ENCODE assay signal across 8 mouse cellular contexts in genomic region chr17:72603118-72603885, GRCm38 (mm10). TPM values are rescaled to one million over a fixed set of nuclear protein-coding genes. Genes with fewer than 3 reads are reported as not detected.
DNase-seq lines count a peak whose midpoint lies in the region; ATAC-seq and TF ChIP-seq lines count a peak whose summit lies in the region.

No protein-coding gene starts in this region.

- intact Hi-C loops in gastrocnemius, postnatal 14 days (cut with DNase I; ENCODE audit: low total_unique reads) = loop anchor here (1.0 kb wide), 1 partner anchor 179 kb away; no protein-coding TSS in a partner anchor

- no peaks in the 10 kb centered on the region for H3K4me1 ChIP-seq in cortical plate, adult 2 months (ENCODE audit: control insufficient read depth, insufficient read depth, low read length)
- peaks cover 15% of the 10 kb centered on the region for H3K4me1 ChIP-seq in hindbrain, embryonic 16.5 days (ENCODE audit: control insufficient read depth, insufficient read depth, low read depth, low read length)

- H3K36me3 ChIP-seq in hindbrain, embryonic 16.5 days (ENCODE audit: control insufficient read depth, insufficient read depth, low read length) = no peaks in the 10 kb centered on the region

- peak overlapping the region; percentile 59 for H3K9ac ChIP-seq in hindbrain, embryonic 16.5 days (ENCODE audit: low read depth, low read length)

- no peaks in the 10 kb centered on the region for H3K9me3 ChIP-seq in hindbrain, embryonic 16.5 days (ENCODE audit: control insufficient read depth, low read length)

- peak overlapping the region; percentile 76 for H3K4me2 ChIP-seq in hindbrain, embryonic 16.5 days (ENCODE audit: low read length)

- ATAC-seq in hindbrain, embryonic 16.5 days = peak; percentile 37

- H3K4me3 ChIP-seq in cortical plate, adult 2 months (ENCODE audit: insufficient read depth, low read length) = peak overlapping the region; percentile 25
- peak overlapping the region; percentile 68 for H3K4me3 ChIP-seq in hindbrain, embryonic 16.5 days (ENCODE audit: low read length)

- H3K27me3 ChIP-seq in hindbrain, embryonic 16.5 days (replicated peaks; ENCODE audit: control insufficient read depth, insufficient read depth, low read length) = no peaks in the 10 kb centered on the region

- TF ChIP-seq POLR2A in cortical plate, adult 2 months (IDR thresholded peaks at IDR 0.05; ENCODE audit: extremely low read depth, insufficient read depth, low read length) = no peak

- no peak for TF ChIP-seq CTCF in cortical plate, adult 2 months (IDR thresholded peaks at IDR 0.05; ENCODE audit: extremely low read depth, insufficient read depth, low read length)

- no peak overlapping the region for H3K27ac ChIP-seq in cortical plate, adult 2 months (ENCODE audit: insufficient read depth, low read length)
- peak overlapping the region; percentile 27; the same call in 1 of the 2 replicates for H3K27ac ChIP-seq in hindbrain, embryonic 16.5 days (ENCODE audit: low read depth, low read length)

- DNase-seq in adipocyte (ENCODE audit: low spot score) = peak; percentile 6
- DNase-seq in gastrocnemius, postnatal 14 days = peak; percentile 82
- DNase-seq in left cerebral cortex, adult 18-20 months (ENCODE audit: low spot score in 2 of 2) = peak; percentile 33 to 38
- DNase-seq in lung, postnatal 4 days = peak; percentile 82 to 83
- peak; percentile 33 to 44 for DNase-seq in right cerebral cortex, adult 2 months (ENCODE audit: low spot score in 2 of 2)
- DNase-seq in urinary bladder, postnatal 4 days (ENCODE audit: low spot score in 2 of 2) = peak; percentile 73 to 89

- WGBS in hindbrain, embryonic 16.5 days = 3% methylated on average over 32 of the region's 40 CpGs

RNA-seq across cellular contexts. Expression of gene Alk, which starts 1.1 kb away (rescaled TPM):
- 1.9 and 2.2 TPM in 2 replicates for polyA plus RNA-seq in cortical plate, adult 2 months (2012; rRNA removed)
- total RNA-seq in gastrocnemius, postnatal 14 days (2021) = under 1 TPM; 0.31 to 0.45 TPM
- polyA plus RNA-seq in hindbrain, embryonic 16.5 days (2015; fragmentation: Nextera tagmentation; extraction: Ambion mirVana) = 4.9 and 6.4 TPM in 2 replicates
- total RNA-seq in left cerebral cortex, adult 18-20 months (2021) = 1 to 10 TPM; 8.4 to 9.1 TPM

Comparison
In these comparisons a context has a peak if more than half of its experiments do, and no peak if none do; other contexts are left out.
1. DNase-seq: peak in every context shown above with its lines; median percentile 82 in lung, postnatal 4 days; 82 in gastrocnemius, postnatal 14 days; 81 in urinary bladder, postnatal 4 days; 38 in right cerebral cortex, adult 2 months; 36 in left cerebral cortex, adult 18-20 months; 6 in adipocyte.
2. RNA of gene Alk, which starts 1.1 kb away (total RNA-seq): 8.4 to 9.1 TPM in left cerebral cortex, adult 18-20 months; 0.31 to 0.45 TPM in gastrocnemius, postnatal 14 days; every median in the first group is over 4 times any median in the second.